ENCODE assay signal across 32 mouse cellular contexts in the genomic region with DNA sequence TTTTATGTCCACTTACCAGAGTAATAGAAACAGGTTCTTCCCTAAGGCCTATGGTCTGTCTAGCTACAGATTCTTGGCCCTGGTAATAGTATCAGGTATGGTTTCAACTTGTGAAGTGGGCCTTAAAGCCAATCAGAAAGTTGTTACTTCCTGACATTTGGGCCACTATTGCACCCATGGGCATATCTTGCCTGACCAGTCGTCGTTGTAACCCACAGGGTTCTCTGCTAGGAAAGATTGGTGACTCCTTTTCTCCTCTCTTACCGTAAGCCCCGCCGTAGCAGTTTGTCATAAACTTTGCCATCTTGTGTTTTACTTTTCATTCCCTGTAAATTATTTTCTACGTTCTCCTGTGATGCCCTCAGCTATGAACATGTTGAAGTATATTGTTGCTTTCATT. TPM values are rescaled to one million over a fixed set of nuclear protein-coding genes. Genes with fewer than 3 reads are reported as not detected.
DNase-seq lines count a peak whose midpoint lies in the region; ATAC-seq and TF ChIP-seq lines count a peak whose summit lies in the region.
"Had no signal": no experiment of that assay in that cellular context is flagged by ENCODE, and none has a peak within 500 bp of the region (broad histone marks: within the 10 kb centered on the region; RNA-seq: fewer than 3 reads in every experiment).

No protein-coding gene starts in this region.

- peak overlapping the region; percentile 44; the same call in 1 of the 2 replicates for H3K4me2 ChIP-seq in liver, embryonic 15.5 days
- H3K4me2 ChIP-seq: forebrain, embryonic 15.5 days; heart, embryonic 11.5 days; hindbrain, embryonic 12.5 days; intestine, embryonic 15.5 days; limb, embryonic 15.5 days; lung, embryonic 15.5 days; stomach, embryonic 15.5 days had no signal

- no peak for TF ChIP-seq CTCF in gastrocnemius, adult 2 months (IDR thresholded peaks at IDR 0.05)
- no peak for TF ChIP-seq CTCF in left cerebral cortex, adult 2 months (IDR thresholded peaks at IDR 0.05)

- H3K9me3 ChIP-seq in liver, embryonic 15.5 days (replicated peaks): no peaks in the 10 kb centered on the region
- H3K9me3 ChIP-seq: forebrain, embryonic 15.5 days; hindbrain, embryonic 12.5 days; intestine, embryonic 15.5 days; limb, embryonic 10.5 days; limb, embryonic 15.5 days; lung, embryonic 15.5 days; midbrain, embryonic 10.5 days; stomach, embryonic 15.5 days had no signal

- 19% methylated on average over 6 of the region's 6 CpGs for WGBS in liver, embryonic 15.5 days (ENCODE audit: insufficient replicate concordance)

- H3K4me1 ChIP-seq in liver, embryonic 15.5 days (replicated peaks): peaks cover 94% of the 10 kb centered on the region
- H3K4me1 ChIP-seq: forebrain, embryonic 15.5 days; hindbrain, embryonic 12.5 days; lung, embryonic 15.5 days; midbrain, embryonic 10.5 days; stomach, embryonic 15.5 days had no signal

- no peaks in the 10 kb centered on the region for H3K27me3 ChIP-seq in liver, embryonic 15.5 days
- H3K27me3 ChIP-seq: CH12.LX; forebrain, embryonic 15.5 days; hindbrain, embryonic 12.5 days; intestine, embryonic 15.5 days; limb, embryonic 15.5 days; lung, embryonic 15.5 days; stomach, embryonic 15.5 days had no signal

- H3K27ac ChIP-seq in gastrocnemius, adult 2 months: peak overlapping the region; percentile 41; the same call in 1 of the 2 replicates
- H3K27ac ChIP-seq in liver, embryonic 15.5 days (replicated peaks): peak overlapping the region; percentile 77
- H3K27ac ChIP-seq in left cerebral cortex, adult 2 months: no peak overlapping the region
- H3K27ac ChIP-seq: forebrain, embryonic 15.5 days; hindbrain, embryonic 12.5 days; hindbrain, postnatal 0 days; intestine, embryonic 15.5 days; kidney, postnatal 0 days; limb, embryonic 10.5 days; limb, embryonic 15.5 days; lung, embryonic 15.5 days; midbrain, embryonic 10.5 days; stomach, embryonic 15.5 days had no signal

- intact Hi-C loops in gastrocnemius, adult 2 months (cut with DNase I): no loop called here
- intact Hi-C loops in left cerebral cortex, adult 2 months (cut with DNase I): no loop called here

- no peak overlapping the region for H3K4me3 ChIP-seq in gastrocnemius, adult 2 months
- no peak overlapping the region for H3K4me3 ChIP-seq in liver, embryonic 15.5 days (replicated peaks)
- no peak overlapping the region for H3K4me3 ChIP-seq in left cerebral cortex, adult 2 months
- H3K4me3 ChIP-seq: forebrain, embryonic 15.5 days; hindbrain, embryonic 12.5 days; intestine, embryonic 15.5 days; limb, embryonic 10.5 days; limb, embryonic 15.5 days; lung, embryonic 15.5 days; midbrain, embryonic 10.5 days; stomach, embryonic 15.5 days had no signal

- H3K9ac ChIP-seq in liver, embryonic 15.5 days: peak overlapping the region; percentile 23; the same call in 1 of the 2 replicates
- H3K9ac ChIP-seq: forebrain, embryonic 15.5 days; hindbrain, embryonic 12.5 days; intestine, embryonic 15.5 days; limb, embryonic 15.5 days; lung, embryonic 15.5 days; stomach, embryonic 15.5 days had no signal

- no peaks in the 10 kb centered on the region for H3K36me3 ChIP-seq in liver, embryonic 15.5 days (replicated peaks)
- H3K36me3 ChIP-seq: forebrain, embryonic 15.5 days; hindbrain, embryonic 12.5 days; intestine, embryonic 15.5 days; limb, embryonic 10.5 days; limb, embryonic 15.5 days; lung, embryonic 15.5 days; midbrain, embryonic 10.5 days; stomach, embryonic 15.5 days had no signal

- DNase-seq in gastrocnemius, adult 2 months: no peak
- no peak for DNase-seq in gastrocnemius, postnatal 4 days (ENCODE audit: low spot score in 2 of 2)
- peak; percentile 65 for DNase-seq in liver
- no peak for DNase-seq in cerebellum, adult 18-20 months
- no peak for DNase-seq in left cerebral cortex, adult 2 months (ENCODE audit: extremely low spot score in 1 of 2, low spot score in 2 of 2)
- DNase-seq in thymus, postnatal 14 days: no peak
- no peak for DNase-seq in heart, adult 18-20 months
- DNase-seq: adrenal gland, postnatal 10 days; cerebellum, adult 11 months; cerebellum, adult 9-11 months; gastrocnemius, postnatal 14 days; heart, postnatal 36 days; kidney, adult 2 months; kidney, postnatal 4 days; layer of hippocampus, postnatal 36 days; lung, postnatal 36 days; right cerebral cortex, postnatal 25 days; thymus, postnatal 25 days had no signal

- ATAC-seq in liver, embryonic 15.5 days (ENCODE audit: insufficient read depth): peak; percentile 65
- ATAC-seq: forebrain, embryonic 15.5 days; hindbrain, postnatal 0 days; intestine, embryonic 15.5 days; midbrain, embryonic 16.5 days had no signal

RNA-seq across cellular contexts. Expression of gene Dok1, which starts 13.2 kb away (rescaled TPM):
- total RNA-seq in gastrocnemius, adult 2 months (2021): 1 to 10 TPM; 1.3 to 4.1 TPM
- total RNA-seq in gastrocnemius, postnatal 4 days (2021): 10 to 100 TPM in 1 of 2 experiments, 1 to 10 TPM in 1; 9.1 to 10.4 TPM
- 19.9 and 21.1 TPM in 2 replicates for polyA plus RNA-seq in liver, embryonic 15.5 days (2015; fragmentation: Nextera tagmentation; extraction: Ambion mirVana)
- total RNA-seq in left cerebral cortex, adult 2 months (2021): 1 to 10 TPM; 1.4 to 2.1 TPM
- 1 to 10 TPM; 2.7 to 4.7 TPM for total RNA-seq in heart, adult 18-20 months (2021)

RNA-seq across cellular contexts. Expression of gene Loxl3, which starts 13.9 kb away (rescaled TPM):
- 1 to 10 TPM; 2.1 to 3.5 TPM for total RNA-seq in gastrocnemius, adult 2 months (2021)
- 10 to 100 TPM; 15.4 to 17.3 TPM for total RNA-seq in gastrocnemius, postnatal 4 days (2021)
- 1.7 and 2.1 TPM in 2 replicates for polyA plus RNA-seq in liver, embryonic 15.5 days (2015; fragmentation: Nextera tagmentation; extraction: Ambion mirVana)
- total RNA-seq in left cerebral cortex, adult 2 months (2021): 1 to 10 TPM; 2.0 to 3.5 TPM
- 1 to 10 TPM; 1.7 to 2.3 TPM for total RNA-seq in heart, adult 18-20 months (2021)

RNA-seq across cellular contexts. Expression of gene Aup1, which starts 34.2 kb away (rescaled TPM):
- total RNA-seq in gastrocnemius, adult 2 months (2021): 100 to 1,000 TPM in 1 of 2 experiments, 10 to 100 TPM in 1; 94.5 to 101 TPM
- total RNA-seq in gastrocnemius, postnatal 4 days (2021): 10 to 100 TPM; 75.5 to 86.3 TPM
- polyA plus RNA-seq in liver, embryonic 15.5 days (2015; fragmentation: Nextera tagmentation; extraction: Ambion mirVana): 189 and 201 TPM in 2 replicates
- total RNA-seq in left cerebral cortex, adult 2 months (2021): 100 to 1,000 TPM; 130 to 135 TPM
- total RNA-seq in heart, adult 18-20 months (2021): 10 to 100 TPM; 76.3 to 77.2 TPM

RNA-seq across cellular contexts. Expression of gene Htra2, which starts 35.0 kb away (rescaled TPM):
- total RNA-seq in gastrocnemius, adult 2 months (2021): 10 to 100 TPM; 14.1 to 21.5 TPM
- 10 to 100 TPM; 30.1 to 33.5 TPM for total RNA-seq in gastrocnemius, postnatal 4 days (2021)
- 87.9 and 93.6 TPM in 2 replicates for polyA plus RNA-seq in liver, embryonic 15.5 days (2015; fragmentation: Nextera tagmentation; extraction: Ambion mirVana)
- 10 to 100 TPM; 42.2 to 47.0 TPM for total RNA-seq in left cerebral cortex, adult 2 months (2021)
- total RNA-seq in heart, adult 18-20 months (2021): 10 to 100 TPM; 31.2 to 32.7 TPM

RNA-seq across cellular contexts. Expression of gene Dqx1, which starts 37.5 kb away (rescaled TPM):
- total RNA-seq in gastrocnemius, adult 2 months (2021): 1 to 10 TPM in 1 of 2 experiments, under 1 TPM in 1; 0.20 to 1.1 TPM
- 1 to 10 TPM in 1 of 2 experiments, under 1 TPM in 1; 0.70 to 1.1 TPM for total RNA-seq in gastrocnemius, postnatal 4 days (2021)
- polyA plus RNA-seq in liver, embryonic 15.5 days (2015; fragmentation: Nextera tagmentation; extraction: Ambion mirVana): 6.8 and 7.8 TPM in 2 replicates
- under 1 TPM; 0.61 to 0.68 TPM for total RNA-seq in left cerebral cortex, adult 2 months (2021)
- total RNA-seq in heart, adult 18-20 months (2021): under 1 TPM; 0.20 to 0.87 TPM
- total RNA-seq: hindbrain, postnatal 0 days had no signal
